Mouse (Mus musculus) heart, postnatal 0 days (tissue): ENCODE data around the gene Stab2.

Experiments
- CTCF ChIP-seq: IDR thresholded peaks from 2 replicates; pipeline ENCODE4 v1.5.1; 2016; ENCODE audit warnings: antibody characterized with exemption, control low read depth, low read depth
- EP300 ChIP-seq: IDR thresholded peaks from 2 replicates; pipeline ENCODE4 v1.6.1; 2016; ENCODE audit warnings: antibody characterized with exemption, low read depth

- TF ChIP-seq EP300 (no peak), CTCF (no peak)
Measured at GRCm38 (mm10) chr10:86990666-86991065, 17.2 kb downstream of the Stab2 start.
